Mouse (Mus musculus) limb, embryonic 15.5 days (tissue): ENCODE results near the gene Klf3. TPM values are rescaled to one million over a fixed set of nuclear protein-coding genes. Genes with fewer than 3 reads are reported as not detected.
"Not testable (repeated sequence)": the region's sequence is repeated elsewhere in the genome, so short reads cannot be mapped to it uniquely, and the experiment has no call there.

Experiments
- ATAC-seq: fragments of 200-750 bp; cut with Nextera tagmentation; 2 replicates; pipeline ENCODE4 v1.8.0; 2017; ENCODE audit warnings: low read depth, moderate TSS enrichment; ENCODE audit not compliant: insufficient number of reproducible peaks, low FRiP score, low TSS enrichment
- H3K27ac ChIP-seq: fragments of 300-500 bp; sonication (generic); 2 replicates; pipeline ENCODE4 v1.5.1; 2015; ENCODE audit warnings: moderate library complexity, mild to moderate bottlenecking, inconsistent platforms
- H3K27me3 ChIP-seq: fragments of 300-500 bp; sonication (generic); 2 replicates; pipeline ENCODE4 v1.6.1; 2015; ENCODE audit warnings: inconsistent platforms
- H3K36me3 ChIP-seq: fragments of 300-500 bp; sonication (generic); 2 replicates; pipeline ENCODE4 v1.6.1; 2015; ENCODE audit warnings: inconsistent platforms
- H3K4me1 ChIP-seq: fragments of 300-500 bp; sonication (generic); 2 replicates; pipeline ENCODE4 v1.6.1; 2015; ENCODE audit warnings: inconsistent platforms
- H3K4me2 ChIP-seq: fragments of 300-500 bp; sonication (generic); 2 replicates; pipeline ENCODE4 v1.6.1; 2015; ENCODE audit warnings: mild to moderate bottlenecking, inconsistent platforms
- H3K4me3 ChIP-seq: fragments of 300-500 bp; sonication (generic); 2 replicates; pipeline ENCODE4 v1.5.1; 2015; ENCODE audit warnings: mild to moderate bottlenecking, inconsistent platforms
- H3K9ac ChIP-seq: fragments of 300-500 bp; sonication (generic); 2 replicates; pipeline ENCODE4 v1.6.1; 2015; ENCODE audit warnings: inconsistent platforms
- H3K9me3 ChIP-seq: fragments of 300-500 bp; sonication (generic); 2 replicates; pipeline ENCODE4 v1.6.1; 2016; ENCODE audit warnings: inconsistent platforms
- WGBS: fragments of 180-500 bp; shearing (Covaris S2); methylation state at CpG from one replicate; pipeline ENCODE4 v1.1.7; 2015; 5-methylcytosine and 5-hydroxymethylcytosine counted together
- polyA plus RNA-seq: library from polyadenylated mRNA; unstranded; fragments of >200 nt; fragmentation: Nextera tagmentation; extraction: Ambion mirVana; gene quantifications from 2 replicates; pipeline ENCODE4 v1.2.1, GENCODE M21; 2015

Klf3 gene
- polyA plus RNA-seq, 1 experiment from 2014 or later: 86.7 TPM

DNA sequence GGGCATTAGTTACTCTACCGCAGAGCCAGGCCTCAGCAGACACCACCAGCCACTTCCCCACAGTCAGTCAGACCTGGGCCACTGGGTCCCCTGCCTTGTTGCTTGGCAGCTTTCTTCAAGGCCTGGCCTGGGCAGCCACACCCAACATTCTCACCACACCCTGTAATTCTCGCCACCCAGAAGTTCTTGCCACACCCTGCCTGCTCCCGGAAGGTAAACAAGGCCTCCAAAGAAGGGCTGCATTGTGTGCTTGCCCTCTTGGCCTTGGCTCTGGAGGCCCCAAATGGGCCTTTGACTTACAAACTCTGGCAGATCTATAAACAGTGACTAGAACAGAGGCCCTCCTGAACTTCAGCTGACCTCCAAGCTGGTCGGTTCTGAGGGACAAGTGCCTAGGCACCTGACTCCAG is 61.5 kb downstream of the Klf3 start:
- no peaks in the 10 kb centered on the region for H3K9me3 ChIP-seq

DNA sequence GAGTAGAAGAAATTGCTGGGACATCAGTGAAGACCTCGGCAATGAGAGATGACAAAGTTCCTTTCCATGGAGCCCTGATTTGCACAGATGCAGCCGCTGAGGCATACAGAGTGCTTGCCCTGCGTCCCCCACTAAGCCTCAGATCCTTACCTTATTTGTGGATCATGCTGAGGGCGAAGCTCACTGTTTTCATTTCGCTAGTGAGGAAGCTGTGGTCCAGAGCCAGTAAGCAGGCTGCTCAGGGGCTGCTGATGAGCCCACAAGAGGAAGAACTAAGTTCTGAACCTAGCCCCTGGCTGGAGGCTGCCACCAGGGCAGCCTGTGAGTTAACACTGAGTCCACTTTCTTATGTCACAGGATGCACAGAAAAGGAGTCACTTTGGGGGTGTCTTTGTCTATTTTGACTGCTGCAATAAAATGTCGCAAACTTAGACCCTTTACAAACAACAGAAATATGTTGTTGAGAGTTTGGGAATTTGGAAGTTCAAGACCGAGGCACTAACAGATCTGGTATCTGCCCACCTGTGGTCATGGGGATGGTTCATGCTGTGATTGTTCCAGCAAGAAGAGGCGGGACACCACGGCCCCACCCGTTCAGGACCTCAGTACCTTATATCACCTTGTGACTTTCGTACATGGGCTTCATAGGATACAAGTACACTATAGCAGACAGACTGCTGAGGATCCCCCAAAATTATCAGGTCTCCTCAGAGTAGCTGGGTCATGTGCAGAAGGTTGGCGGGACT is 62.2 kb downstream of the Klf3 start:
- Histone ChIP-seq H3K27ac (peak overlapping the region; percentile 35; the same call in 1 of the 2 replicates), H3K27me3 (no peaks in the 10 kb centered on the region), H3K9ac (no peak overlapping the region), H3K4me1 (peaks cover 34% of the 10 kb centered on the region), H3K9me3 (no peaks in the 10 kb centered on the region), H3K4me2 (no peak overlapping the region), H3K4me3 (no peak overlapping the region), H3K36me3 (no peaks in the 10 kb centered on the region)
- WGBS: 76% methylated on average over 12 of the region's 12 CpGs
- ATAC-seq: no peak

More for the DNA sequence above, 61.5 kb downstream of the Klf3 start:
- Histone ChIP-seq H3K36me3 (no peaks in the 10 kb centered on the region), H3K27ac (peak overlapping the region; percentile 35; the same call in 1 of the 2 replicates), H3K4me2 (no peak overlapping the region), H3K9ac (no peak overlapping the region), H3K27me3 (no peaks in the 10 kb centered on the region), H3K4me3 (no peak overlapping the region), H3K4me1 (peaks cover 34% of the 10 kb centered on the region)
- peak; percentile 41; the same call in 1 of the 2 replicates for ATAC-seq
- WGBS: 29% methylated on average over 4 of the region's 4 CpGs

DNA sequence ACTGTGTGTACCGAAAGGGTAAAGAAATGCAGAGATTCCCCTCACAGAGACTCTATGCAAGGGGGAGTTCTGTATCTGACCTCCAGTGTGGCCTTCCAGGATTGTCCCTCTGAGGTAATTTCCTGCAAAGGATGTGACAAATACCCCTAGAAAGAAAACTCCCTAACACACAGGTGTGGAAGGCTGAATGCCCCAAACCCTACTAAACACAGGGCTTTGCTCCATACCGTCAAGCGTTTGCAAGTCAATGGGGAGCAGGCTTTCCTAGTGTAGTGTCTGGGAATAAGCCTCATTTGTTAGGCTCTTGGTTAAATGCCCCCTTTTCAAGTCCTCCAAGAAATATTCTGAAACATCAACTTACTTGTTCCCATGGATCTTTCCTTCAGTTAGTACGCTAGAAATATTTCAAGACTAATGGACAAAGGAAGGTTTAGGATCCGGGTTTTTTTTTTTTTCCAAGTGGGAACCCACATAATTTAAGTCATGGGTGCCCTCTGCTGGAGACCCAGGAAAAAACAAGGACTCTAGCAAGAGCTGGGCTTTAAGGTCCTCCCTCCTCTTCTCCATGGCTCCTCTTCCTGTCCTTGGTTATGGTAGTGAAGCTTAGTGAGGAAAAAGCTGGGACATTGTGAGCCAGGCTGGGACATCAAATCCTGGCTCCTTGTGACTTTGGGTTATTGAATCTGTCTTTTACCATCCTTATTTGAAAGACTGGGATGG is 63.3 kb downstream of the Klf3 start:
- no peak overlapping the region for H3K27ac ChIP-seq
- ATAC-seq: no peak
- H3K4me1 ChIP-seq: peaks cover 27% of the 10 kb centered on the region
- H3K9ac ChIP-seq: no peak overlapping the region
- 33% methylated on average over 5 of the region's 5 CpGs for WGBS
- H3K36me3 ChIP-seq: no peaks in the 10 kb centered on the region
- no peak overlapping the region for H3K4me2 ChIP-seq
- no peak overlapping the region for H3K4me3 ChIP-seq
- no peaks in the 10 kb centered on the region for H3K27me3 ChIP-seq
- no peaks in the 10 kb centered on the region for H3K9me3 ChIP-seq

DNA sequence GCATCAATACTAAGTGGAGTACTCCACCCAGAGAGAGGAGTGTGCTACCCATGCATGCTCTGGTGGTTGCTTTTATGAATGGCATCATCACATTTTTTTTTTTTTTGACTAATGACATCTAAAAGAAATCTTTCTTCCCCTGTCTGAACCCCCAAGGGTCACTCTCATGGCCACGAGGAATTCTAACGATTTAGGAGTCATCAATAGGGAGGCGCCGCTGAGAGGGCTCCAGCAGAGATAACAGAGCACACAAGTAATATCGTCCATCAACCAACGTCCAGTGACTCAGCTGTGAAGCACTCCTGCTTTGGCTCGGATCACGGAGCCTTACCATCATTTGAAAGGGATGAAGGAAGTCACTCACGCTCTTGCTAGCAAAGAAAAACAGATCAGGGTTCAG is 63.9 kb downstream of the Klf3 start:
- no peaks in the 10 kb centered on the region for H3K36me3 ChIP-seq
- H3K4me1 ChIP-seq: peaks cover 20% of the 10 kb centered on the region
- H3K9me3 ChIP-seq: no peaks in the 10 kb centered on the region
- no peak for ATAC-seq
- no peak overlapping the region for H3K4me2 ChIP-seq
- 62% methylated on average over 9 of the region's 9 CpGs for WGBS
- H3K9ac ChIP-seq: no peak overlapping the region
- H3K27me3 ChIP-seq: no peaks in the 10 kb centered on the region
- H3K27ac ChIP-seq: no peak overlapping the region
- no peak overlapping the region for H3K4me3 ChIP-seq

DNA sequence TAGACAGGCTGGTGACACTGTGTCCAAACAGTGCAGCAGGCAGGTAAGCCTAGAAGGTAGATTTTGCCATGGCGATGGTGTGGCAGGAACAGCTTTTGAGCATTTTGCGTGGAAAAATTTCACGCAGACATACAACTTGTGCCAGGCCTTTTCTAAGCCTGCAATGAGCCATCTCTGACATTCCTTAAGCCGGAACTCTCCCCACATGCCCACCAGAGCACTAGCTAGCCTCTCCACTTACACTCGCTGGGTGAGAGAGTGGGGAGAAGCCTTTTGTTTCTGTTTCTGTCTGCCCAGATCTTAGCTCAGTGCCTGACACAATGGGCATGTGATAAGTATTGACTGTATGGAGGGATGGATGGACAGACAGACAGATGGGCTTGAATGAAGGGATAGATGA is 64.4 kb downstream of the Klf3 start:
- no peak overlapping the region for H3K27ac ChIP-seq
- 92% methylated on average over 5 of the region's 5 CpGs for WGBS
- no peak for ATAC-seq
- H3K9ac ChIP-seq: no peak overlapping the region
- no peaks in the 10 kb centered on the region for H3K27me3 ChIP-seq
- no peaks in the 10 kb centered on the region for H3K9me3 ChIP-seq
- H3K4me2 ChIP-seq: no peak overlapping the region
- H3K36me3 ChIP-seq: no peaks in the 10 kb centered on the region
- no peak overlapping the region for H3K4me3 ChIP-seq
- peaks cover 16% of the 10 kb centered on the region for H3K4me1 ChIP-seq

DNA sequence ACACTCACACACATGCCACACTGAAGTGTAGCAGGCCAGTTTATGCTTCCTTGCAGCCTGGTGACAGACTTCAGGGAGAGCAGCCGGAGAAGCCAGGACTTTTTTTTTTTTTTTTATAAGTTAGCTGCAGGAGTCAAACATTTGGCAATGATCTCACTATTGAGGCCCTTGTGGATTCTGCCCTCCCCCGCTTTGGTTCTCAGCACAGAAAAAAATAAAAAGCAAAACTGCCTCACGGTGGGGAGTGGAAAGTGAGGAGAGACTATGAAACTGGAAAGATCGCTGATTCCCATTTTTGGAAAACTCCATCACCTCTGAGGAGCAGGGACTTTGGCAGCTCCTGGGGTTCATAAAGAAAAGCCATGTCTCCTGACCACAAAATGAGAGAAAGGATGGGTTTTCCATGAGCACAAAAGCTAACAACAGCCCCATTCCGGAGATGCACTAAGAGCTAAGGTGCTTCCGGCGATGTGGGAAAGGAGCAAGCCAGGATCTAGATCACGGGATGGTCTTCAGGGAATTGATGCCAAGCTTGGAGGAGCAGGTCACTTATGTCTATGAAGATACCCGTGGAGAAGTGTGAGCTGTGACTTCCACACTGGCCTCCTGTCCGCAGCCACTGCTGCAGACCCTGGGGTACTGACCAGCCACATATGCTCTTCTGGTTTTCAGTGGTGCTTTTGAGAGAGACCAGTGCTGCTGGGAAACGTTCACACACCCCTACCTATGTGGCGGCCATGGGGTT is 73.1 kb downstream of the Klf3 start:
- 51% methylated on average over 12 of the region's 12 CpGs for WGBS
- H3K4me1 ChIP-seq: peaks cover 38% of the 10 kb centered on the region
- H3K27ac ChIP-seq: peak overlapping the region; percentile 86
- ATAC-seq: 0 out of 2 replicates have a peak, but pooled peaks have one; percentile 20
- no peaks in the 10 kb centered on the region for H3K27me3 ChIP-seq
- H3K9me3 ChIP-seq: no peaks in the 10 kb centered on the region
- no peak overlapping the region for H3K9ac ChIP-seq
- H3K36me3 ChIP-seq: no peaks in the 10 kb centered on the region
- no peak overlapping the region for H3K4me3 ChIP-seq
- H3K4me2 ChIP-seq: no peak overlapping the region

DNA sequence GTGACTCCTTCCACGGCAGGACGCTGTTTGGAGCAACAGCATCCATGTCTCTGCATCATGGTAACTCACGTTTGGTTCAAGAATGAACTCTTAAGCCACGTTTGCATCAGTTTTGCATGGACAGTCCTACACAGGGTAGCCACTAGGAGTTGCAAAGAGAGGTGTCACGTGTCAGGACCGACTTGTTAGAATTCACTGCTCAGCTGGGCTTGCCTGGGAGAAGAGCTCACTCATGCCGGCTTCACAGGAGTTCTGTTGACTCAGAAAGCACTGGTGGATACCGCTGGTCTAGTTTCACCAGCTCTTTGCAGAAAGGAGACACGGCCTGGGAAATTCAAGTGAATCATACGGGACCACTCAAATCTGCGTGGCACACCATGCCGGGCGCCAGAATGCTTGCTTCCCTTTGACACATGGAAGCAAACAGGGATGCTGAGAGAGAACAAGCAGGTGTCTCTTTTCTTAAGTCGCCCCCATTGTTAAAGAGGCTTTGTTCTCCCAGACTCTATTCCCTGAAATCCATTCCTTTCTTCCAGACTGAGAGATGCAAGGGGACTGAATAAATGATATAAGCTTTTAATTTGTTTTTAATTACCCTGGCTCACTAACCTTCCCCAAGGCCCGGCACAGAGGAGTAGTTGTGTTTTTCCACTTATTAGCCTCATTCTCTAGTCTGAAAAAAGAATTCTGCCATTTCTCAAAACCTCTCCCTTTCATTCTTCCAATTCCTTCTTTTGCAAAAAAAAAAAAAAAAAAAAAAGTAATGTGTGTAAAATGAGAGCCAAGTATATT is 74.2 kb downstream of the Klf3 start:
- H3K9me3 ChIP-seq: no peaks in the 10 kb centered on the region
- H3K27me3 ChIP-seq: no peaks in the 10 kb centered on the region
- peaks cover 38% of the 10 kb centered on the region for H3K4me1 ChIP-seq
- 29% methylated on average over 15 of the region's 15 CpGs for WGBS
- no peak overlapping the region for H3K4me2 ChIP-seq
- no peaks in the 10 kb centered on the region for H3K36me3 ChIP-seq
- H3K9ac ChIP-seq: no peak overlapping the region
- no peak for ATAC-seq
- H3K4me3 ChIP-seq: no peak overlapping the region
- peak overlapping the region; percentile 86 for H3K27ac ChIP-seq

DNA sequence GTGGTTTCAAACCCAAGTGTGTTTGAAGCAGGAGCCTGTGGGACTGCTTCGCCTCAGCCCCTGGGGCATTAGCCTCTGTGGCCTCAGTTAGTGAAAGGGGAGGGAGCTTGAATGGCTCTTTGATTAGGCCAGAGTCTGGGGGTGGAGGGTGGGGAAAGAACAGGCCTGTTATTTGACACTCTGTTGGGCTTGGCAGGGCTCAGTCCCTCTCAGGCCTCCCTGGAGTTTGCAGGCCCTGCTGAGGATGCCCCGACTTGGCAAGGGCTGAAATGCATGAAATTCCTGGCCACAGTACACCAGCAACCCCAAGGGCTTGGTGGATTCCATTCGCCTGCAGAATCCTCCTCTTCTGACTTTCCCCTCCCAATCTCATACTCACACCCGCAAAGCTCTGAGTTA is 74.8 kb downstream of the Klf3 start:
- H3K9ac ChIP-seq: no peak overlapping the region
- ATAC-seq: peak; percentile 89
- no peaks in the 10 kb centered on the region for H3K36me3 ChIP-seq
- WGBS: 10% methylated on average over 4 of the region's 4 CpGs
- H3K4me1 ChIP-seq: peaks cover 38% of the 10 kb centered on the region
- no peak overlapping the region for H3K4me3 ChIP-seq
- no peak overlapping the region for H3K4me2 ChIP-seq
- H3K27me3 ChIP-seq: no peaks in the 10 kb centered on the region
- H3K9me3 ChIP-seq: no peaks in the 10 kb centered on the region
- H3K27ac ChIP-seq: peak overlapping the region; percentile 86

DNA sequence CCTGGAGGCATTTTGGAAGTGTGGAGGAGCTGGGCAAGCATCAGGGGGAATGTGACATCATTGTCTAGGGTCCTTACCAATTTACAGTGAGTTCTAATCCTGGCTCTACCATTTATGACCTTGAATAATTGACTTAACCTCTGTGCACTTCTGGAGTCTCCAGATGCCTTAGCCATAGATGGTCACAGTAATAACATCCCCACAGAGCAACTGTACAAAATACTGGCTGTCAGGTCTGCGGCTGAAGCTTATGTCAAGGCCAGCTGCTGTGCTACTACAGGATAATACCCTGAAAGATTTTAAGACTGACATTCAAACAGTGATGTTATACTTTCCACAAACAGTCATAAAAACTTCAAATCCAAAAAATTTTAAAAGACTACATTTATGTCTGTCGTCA is 75.3 kb downstream of the Klf3 start:
- peaks cover 38% of the 10 kb centered on the region for H3K4me1 ChIP-seq
- H3K27ac ChIP-seq: peak overlapping the region; percentile 86
- 49% methylated on average over 2 of the region's 2 CpGs for WGBS
- H3K4me3 ChIP-seq: no peak overlapping the region
- no peak overlapping the region for H3K9ac ChIP-seq
- ATAC-seq: peak; percentile 40; the same call in 1 of the 2 replicates
- H3K36me3 ChIP-seq: no peaks in the 10 kb centered on the region
- no peak overlapping the region for H3K4me2 ChIP-seq
- H3K27me3 ChIP-seq: no peaks in the 10 kb centered on the region
- H3K9me3 ChIP-seq: no peaks in the 10 kb centered on the region

DNA sequence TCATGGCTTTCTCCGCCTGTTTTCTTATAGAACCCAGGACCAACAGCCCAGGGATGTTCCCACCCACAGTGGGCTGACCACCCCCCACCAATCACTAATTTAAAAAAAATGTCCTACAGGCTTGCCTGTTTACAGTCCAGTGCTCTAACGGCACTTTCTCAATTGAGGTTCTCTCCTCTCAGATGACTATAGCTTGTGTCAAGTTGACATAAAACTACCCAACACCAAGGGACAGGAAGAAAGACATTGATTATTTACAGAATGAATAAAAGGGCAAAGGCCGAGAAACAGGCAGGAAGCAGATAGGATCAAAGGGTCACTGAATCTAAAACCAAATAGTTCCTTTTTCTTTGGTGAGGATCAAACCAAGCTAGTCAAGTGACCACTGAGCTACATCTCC is 76.1 kb downstream of the Klf3 start:
- peak overlapping the region; percentile 48 for H3K27ac ChIP-seq
- no peak overlapping the region for H3K4me2 ChIP-seq
- WGBS: 46% methylated on average over 3 of the region's 3 CpGs
- ATAC-seq: no peak
- H3K9ac ChIP-seq: no peak overlapping the region
- H3K36me3 ChIP-seq: no peaks in the 10 kb centered on the region
- H3K9me3 ChIP-seq: no peaks in the 10 kb centered on the region
- no peak overlapping the region for H3K4me3 ChIP-seq
- H3K27me3 ChIP-seq: no peaks in the 10 kb centered on the region
- peaks cover 42% of the 10 kb centered on the region for H3K4me1 ChIP-seq

DNA sequence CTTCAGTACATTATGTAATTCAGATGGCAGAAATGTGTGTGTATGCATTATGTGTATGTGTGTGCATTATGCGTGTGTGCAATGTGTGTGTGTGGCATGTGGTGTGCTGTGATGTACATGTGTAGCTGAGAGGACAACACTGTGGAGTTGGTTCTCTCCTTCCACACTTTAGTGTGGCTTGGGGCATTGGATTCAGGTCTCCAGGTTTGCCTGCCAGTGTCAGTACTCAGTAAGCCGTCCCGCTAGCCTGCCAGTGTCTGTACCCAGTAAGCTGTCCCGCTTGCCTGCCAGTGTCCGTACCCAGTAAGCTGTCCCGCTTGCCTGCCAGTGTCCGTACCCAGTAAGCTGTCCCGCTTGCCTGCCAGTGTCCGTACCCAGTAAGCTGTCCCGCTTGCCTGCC is 78.4 kb downstream of the Klf3 start:
- H3K27me3 ChIP-seq, H3K4me2 ChIP-seq, ATAC-seq, H3K4me3 ChIP-seq, H3K36me3 ChIP-seq, H3K9ac ChIP-seq, H3K27ac ChIP-seq, H3K9me3 ChIP-seq: not testable (repeated sequence)
- 94% methylated on average over 8 of the region's 10 CpGs for WGBS
- H3K4me1 ChIP-seq: peaks cover 29% of the 10 kb centered on the region
